Mouse (Mus musculus) CH12.LX (cell line): ENCODE data around the gene Trp53rka. TPM values are rescaled to one million over a fixed set of nuclear protein-coding genes. Genes with fewer than 3 reads are reported as not detected.

ENCODE experiments used
- DNase-seq: peaks from one replicate; pipeline ENCODE4 v3.0.0-alpha.2; 2013; ENCODE audit errors: extremely low read depth
- H3K27ac ChIP-seq: 2 replicates; pipeline ENCODE4 v1.5.1; 2012; ENCODE audit warnings: low read depth, mild to moderate bottlenecking, control low read depth, moderate library complexity; ENCODE audit not compliant: insufficient read depth
- H3K27me3 ChIP-seq: replicated peaks from 2 replicates; pipeline ENCODE3; 2012; ENCODE audit warnings: inconsistent platforms
- H3K36me3 ChIP-seq, 2 experiments: replicated peaks in 1 of 2; 2 replicates each; pipeline versions ENCODE3 to v1.6.1; 2012; ENCODE audit warnings: inconsistent platforms in 1 of 2, low read length in 1 of 2, mild to moderate bottlenecking in 1 of 2, mixed read lengths in 1 of 2, moderate library complexity in 1 of 2; ENCODE audit not compliant: control insufficient read depth in 1 of 2, insufficient read depth in 1 of 2
- H3K4me1 ChIP-seq, 2 experiments: 2 replicates each; pipeline ENCODE4 v1.6.1; 2012; ENCODE audit warnings: inconsistent platforms in 1 of 2, moderate library complexity in 1 of 2; ENCODE audit not compliant: insufficient read depth in 2 of 2, control insufficient read depth in 1 of 2
- H3K4me2 ChIP-seq: 2 replicates; pipeline ENCODE4 v1.6.1; 2012; ENCODE audit warnings: low read depth, mild to moderate bottlenecking, control low read depth; ENCODE audit not compliant: poor library complexity, insufficient read depth, severe bottlenecking
- H3K4me3 ChIP-seq, 3 experiments: fragments of 150-350 bp in 1 of 3; sonication (generic) in 1 of 3; replicated peaks in 1 of 3; 2 replicates each; pipeline versions ENCODE3 to v1.5.1; 2011 to 2012; ENCODE audit warnings: low read depth in 2 of 3, low read length in 2 of 3, mild to moderate bottlenecking in 2 of 3, moderate library complexity in 2 of 3, control low read depth in 1 of 3, improper control_type of control experiment in 1 of 3, inconsistent platforms in 1 of 3, mixed read lengths in 1 of 3; ENCODE audit not compliant: poor library complexity in 1 of 3
- H3K79me2 ChIP-seq: replicated peaks from 2 replicates; pipeline ENCODE4 v1.6.1; 2012; ENCODE audit warnings: mild to moderate bottlenecking, moderate library complexity; ENCODE audit not compliant: control insufficient read depth, poor library complexity, insufficient read depth, severe bottlenecking; ENCODE audit errors: extremely low read depth
- H3K9ac ChIP-seq: 2 replicates; pipeline ENCODE4 v1.6.1; 2012; ENCODE audit warnings: low read depth, mild to moderate bottlenecking, control low read depth, moderate library complexity; ENCODE audit not compliant: insufficient read depth
- H3K9me3 ChIP-seq: replicated peaks from 2 replicates; pipeline ENCODE3; 2012; ENCODE audit warnings: low read length, inconsistent platforms, mixed read lengths
- CHD1 ChIP-seq: IDR thresholded peaks from 2 replicates; pipeline ENCODE4 v1.6.1; 2012; ENCODE audit warnings: low read depth, low read length, improper control_type of control experiment, inconsistent platforms
- CTCF ChIP-seq, 2 experiments: IDR thresholded peaks in 1 of 2; conservative IDR thresholded peaks in 1 of 2; 2 replicates each; pipeline ENCODE4 v1.5.1; 2011 to 2012; ENCODE audit warnings: low read depth in 2 of 2, low read length in 2 of 2, improper control_type of control experiment in 1 of 2, inconsistent platforms in 1 of 2, mild to moderate bottlenecking in 1 of 2, moderate library complexity in 1 of 2
- E2F4 ChIP-seq: IDR thresholded peaks from 2 replicates; pipeline ENCODE4 v1.6.1; 2011; ENCODE audit warnings: low read depth, low read length, improper control_type of control experiment; ENCODE audit not compliant: insufficient replicate concordance
- HCFC1 ChIP-seq: IDR thresholded peaks from 2 replicates; pipeline ENCODE4 v1.6.1; 2012; ENCODE audit warnings: low read depth, mild to moderate bottlenecking, inconsistent platforms, low read length, improper control_type of control experiment
- IRF4 ChIP-seq: IDR thresholded peaks from 2 replicates; pipeline ENCODE4 v1.6.1; 2014; ENCODE audit warnings: low read depth, mild to moderate bottlenecking, inconsistent platforms, low read length, improper control_type of control experiment
- JUN ChIP-seq: IDR thresholded peaks from 2 replicates; pipeline ENCODE4 v1.6.1; 2011; ENCODE audit warnings: low read depth, mild to moderate bottlenecking, low read length, improper control_type of control experiment, moderate library complexity; ENCODE audit not compliant: insufficient read depth
- KAT2A ChIP-seq: IDR thresholded peaks from 2 replicates; pipeline ENCODE4 v1.6.1; 2012; ENCODE audit warnings: low read length, improper control_type of control experiment, inconsistent platforms; ENCODE audit not compliant: insufficient replicate concordance
- MAFK ChIP-seq: IDR thresholded peaks from 2 replicates; pipeline ENCODE4 v1.6.1; 2011; ENCODE audit warnings: low read length, improper control_type of control experiment; ENCODE audit not compliant: insufficient replicate concordance
- MAX ChIP-seq: IDR thresholded peaks from 2 replicates; pipeline ENCODE4 v1.6.1; 2011; ENCODE audit warnings: low read length, improper control_type of control experiment
- MXI1 ChIP-seq: IDR thresholded peaks from 2 replicates; pipeline ENCODE4 v1.6.1; 2011; ENCODE audit warnings: mild to moderate bottlenecking, low read depth, low read length, improper control_type of control experiment
- NELFE ChIP-seq: IDR thresholded peaks from 2 replicates; pipeline ENCODE4 v1.6.1; 2011; ENCODE audit warnings: low read depth, low read length, improper control_type of control experiment
- PAX5 ChIP-seq: IDR thresholded peaks from 2 replicates; pipeline ENCODE4 v1.6.1; 2012; ENCODE audit warnings: low read length, inconsistent platforms, mixed read lengths
- POLR2A ChIP-seq: IDR thresholded peaks from 2 replicates; pipeline ENCODE4 v1.6.1; 2011; ENCODE audit warnings: low read depth, mild to moderate bottlenecking, improper control_type of control experiment, low read length
- POLR2AphosphoS2 ChIP-seq: IDR thresholded peaks from 2 replicates; pipeline ENCODE4 v1.6.1; 2011; ENCODE audit warnings: low read depth, low read length, improper control_type of control experiment
- RAD21 ChIP-seq: IDR thresholded peaks from 2 replicates; pipeline ENCODE4 v1.6.1; 2011; ENCODE audit warnings: low read depth, mild to moderate bottlenecking, low read length, improper control_type of control experiment, moderate library complexity
- SIN3A ChIP-seq: IDR thresholded peaks from 2 replicates; pipeline ENCODE4 v1.6.1; 2012; ENCODE audit warnings: low read length, improper control_type of control experiment, inconsistent platforms
- ZC3H11A ChIP-seq: IDR thresholded peaks from 2 replicates; pipeline ENCODE4 v1.6.1; 2012; ENCODE audit warnings: low read depth, mild to moderate bottlenecking, inconsistent platforms, low read length, improper control_type of control experiment
- ZKSCAN1 ChIP-seq: IDR thresholded peaks from 2 replicates; pipeline ENCODE4 v1.6.1; 2012; ENCODE audit warnings: low read depth, inconsistent platforms, low read length, improper control_type of control experiment, borderline replicate concordance
- ZNF384 ChIP-seq: IDR thresholded peaks from 2 replicates; pipeline ENCODE4 v1.6.1; 2012; ENCODE audit warnings: low read depth, low read length, improper control_type of control experiment, inconsistent platforms
- dilution Hi-C: fragments of 300-500 bp; cut with MboI; formaldehyde crosslinking; loops from 2 replicates; pipeline ENCODE4 v1.14.3; 2020; ENCODE audit warnings: low sequenced_read_pairs; ENCODE audit not compliant: extremely low pct_unique_long_range_greater_than_20kb, extremely low pct_ligation_motif_present
- in situ Hi-C: fragments of 300-500 bp; cut with MboI; formaldehyde crosslinking; loops from 3 replicates; pipeline ENCODE4 v1.14.3; 2019; ENCODE audit warnings: low sequenced_read_pairs, low pct_ligation_motif_present, low pct_unique_long_range_greater_than_20kb, mixed read lengths
- polyA plus RNA-seq: library from polyadenylated mRNA; unstranded; fragments of >175 nt; gene quantifications from 2 replicates; pipeline ENCODE4 v1.2.1, GENCODE M21; 2012; ENCODE audit warnings: low read depth; ENCODE audit not compliant: insufficient read length
- total RNA-seq, 2 experiments: library from RNA; depleted of rRNA; stranded (reverse); fragments of 300-350 nt in 1 of 2; fragments of >200 nt in 1 of 2; gene quantifications; 2 replicates each; pipeline ENCODE4 v1.2.3; 2012 to 2014

Gene Trp53rka
- total and polyA plus RNA-seq, 3 experiments = 13.0 to 17.5 (median 16.0) TPM

GRCm38 (mm10) chr2:165442981-165443380 lies 50.1 kb downstream of the Trp53rka start:
- Histone ChIP-seq H3K9ac (no peak overlapping the region), H3K4me3 (no peak overlapping the region), H3K36me3 (no peaks in the 10 kb centered on the region)
- no peak for TF ChIP-seq POLR2A
- TF ChIP-seq KAT2A = no peak
- TF ChIP-seq, all 38 proteins: peak for 0
- Histone ChIP-seq H3K4me1 (no peaks in the 10 kb centered on the region), H3K27ac (no peak overlapping the region), H3K27me3 (peaks cover 87% of the 10 kb centered on the region), H3K79me2 (no peaks in the 10 kb centered on the region), H3K9me3 (no peaks in the 10 kb centered on the region), H3K4me2 (no peak overlapping the region)
- in situ Hi-C loops = no loop called here
- dilution Hi-C loops = no loop called here
- no peak for DNase-seq

GRCm38 (mm10) chr2:165441613-165442012 lies 51.5 kb downstream of the Trp53rka start:
- Histone ChIP-seq H3K9me3 (no peaks in the 10 kb centered on the region), H3K36me3 (no peaks in the 10 kb centered on the region), H3K79me2 (no peaks in the 10 kb centered on the region), H3K27me3 (peaks cover 88% of the 10 kb centered on the region)
- dilution Hi-C loops = no loop called here
- no peak for TF ChIP-seq RAD21
- no peak for TF ChIP-seq JUN
- TF ChIP-seq KAT2A = no peak
- TF ChIP-seq IRF4 = no peak
- TF ChIP-seq CHD1 = no peak
- TF ChIP-seq PAX5 = no peak
- no peak for TF ChIP-seq CTCF (conservative IDR thresholded peaks at IDR 0.05 in 1 of 2, IDR thresholded peaks at IDR 0.05 in 1 of 2; ENCODE audit: low read depth in 2 of 2, low read length in 2 of 2)
- TF ChIP-seq MAX = no peak
- TF ChIP-seq POLR2AphosphoS2 = no peak
- no peak for TF ChIP-seq NELFE
- TF ChIP-seq MAFK = no peak
- no peak for TF ChIP-seq ZC3H11A
- no peak for TF ChIP-seq HCFC1
- TF ChIP-seq E2F4 = no peak
- TF ChIP-seq ZKSCAN1 = no peak
- TF ChIP-seq ZNF384 = no peak
- no peak for TF ChIP-seq SIN3A
- TF ChIP-seq MXI1 = no peak
- TF ChIP-seq, all 38 proteins: peak for 0
- DNase-seq = no peak
- Histone ChIP-seq H3K4me3 (no peak overlapping the region), H3K27ac (no peak overlapping the region), H3K4me2 (no peak overlapping the region), H3K4me1 (no peaks in the 10 kb centered on the region), H3K9ac (no peak overlapping the region)
- in situ Hi-C loops = no loop called here

Other genes with a start within 250 kb of the Trp53rka start
- gene Slc35c2, start 205.5 kb downstream of the Trp53rka start, total RNA-seq (2012; rRNA removed) = 45.5 and 49.3 TPM in 2 replicates
- 41.6 and 55.3 TPM in 2 replicates for gene Slc35c2, start 205.5 kb downstream of the Trp53rka start, total RNA-seq (2014; rRNA removed)
- gene Slc35c2, start 205.5 kb downstream of the Trp53rka start, polyA plus RNA-seq = 35.2 and 57.8 TPM in 2 replicates
- 11.7 and 13.2 TPM in 2 replicates for gene Elmo2, start 166.8 kb downstream of the Trp53rka start, total RNA-seq (2012; rRNA removed)
- gene Elmo2, start 166.8 kb downstream of the Trp53rka start, total RNA-seq (2014; rRNA removed) = 9.0 and 9.6 TPM in 2 replicates
- gene Elmo2, start 166.8 kb downstream of the Trp53rka start, polyA plus RNA-seq = 8.4 and 10.1 TPM in 2 replicates
- gene Zfp663, start 124.6 kb downstream of the Trp53rka start, total RNA-seq (2012; rRNA removed) = not detected in 2 replicates
- gene Zfp663, start 124.6 kb downstream of the Trp53rka start, total RNA-seq (2014; rRNA removed) = not detected in 2 replicates
- gene Zfp663, start 124.6 kb downstream of the Trp53rka start, polyA plus RNA-seq = not detected in 2 replicates
- not detected in 2 replicates for gene Zfp334, start 105.1 kb downstream of the Trp53rka start, total RNA-seq (2012; rRNA removed)
- not detected in 2 replicates for gene Zfp334, start 105.1 kb downstream of the Trp53rka start, total RNA-seq (2014; rRNA removed)
- gene Zfp334, start 105.1 kb downstream of the Trp53rka start, polyA plus RNA-seq = not detected in 2 replicates
- gene Ocstamp, start 92.9 kb downstream of the Trp53rka start, total RNA-seq (2012; rRNA removed) = not detected in 2 replicates
- gene Ocstamp, start 92.9 kb downstream of the Trp53rka start, total RNA-seq (2014; rRNA removed) = not detected in 2 replicates
- not detected in 2 replicates for gene Ocstamp, start 92.9 kb downstream of the Trp53rka start, polyA plus RNA-seq
- not detected in 2 replicates for gene Slc13a3, start 20.1 kb downstream of the Trp53rka start, total RNA-seq (2012; rRNA removed)
- not detected in 2 replicates for gene Slc13a3, start 20.1 kb downstream of the Trp53rka start, total RNA-seq (2014; rRNA removed)
- not detected in 2 replicates for gene Slc13a3, start 20.1 kb downstream of the Trp53rka start, polyA plus RNA-seq
- not detected in 2 replicates for gene Slc2a10, start 10.5 kb upstream of the Trp53rka start, total RNA-seq (2012; rRNA removed)
- gene Slc2a10, start 10.5 kb upstream of the Trp53rka start, total RNA-seq (2014; rRNA removed) = not detected in 2 replicates
- gene Slc2a10, start 10.5 kb upstream of the Trp53rka start, polyA plus RNA-seq = not detected in 2 replicates
- gene Eya2, start 101.7 kb upstream of the Trp53rka start, total RNA-seq (2012; rRNA removed) = not detected in 2 replicates
- gene Eya2, start 101.7 kb upstream of the Trp53rka start, total RNA-seq (2014; rRNA removed) = not detected in 2 replicates
- gene Eya2, start 101.7 kb upstream of the Trp53rka start, polyA plus RNA-seq = not detected in 2 replicates